Mouse (Mus musculus) limb, embryonic 10.5 days (tissue): ENCODE measurements at regions not wholly inside any gene's neighbourhood (a gene's known extent, or its start where the extent isn't known, plus 50 kb on each side); places are given as distances from the start of the nearest gene placed in this dataset.

Experiments
- DNase-seq: peaks from one replicate; pipeline ENCODE4 v3.0.0-alpha.2; 2017; ENCODE audit warnings: low spot score
- H3K27ac ChIP-seq: fragments of 300-500 bp; sonication (generic); 2 replicates; pipeline ENCODE4 v1.5.1; 2016; ENCODE audit warnings: mild to moderate bottlenecking
- H3K27me3 ChIP-seq: fragments of 300-500 bp; sonication (generic); 2 replicates; pipeline ENCODE4 v1.6.1; 2016; ENCODE audit warnings: low read depth, mild to moderate bottlenecking; ENCODE audit not compliant: poor library complexity, severe bottlenecking
- H3K36me3 ChIP-seq: fragments of 300-500 bp; sonication (generic); 2 replicates; pipeline ENCODE4 v1.6.1; 2016; ENCODE audit warnings: mild to moderate bottlenecking, moderate library complexity
- H3K4me1 ChIP-seq: fragments of 300-500 bp; sonication (generic); 2 replicates; pipeline ENCODE4 v1.6.1; 2016
- H3K4me3 ChIP-seq: fragments of 300-500 bp; sonication (generic); 2 replicates; pipeline ENCODE4 v1.5.1; 2016; ENCODE audit warnings: mild to moderate bottlenecking, moderate library complexity
- H3K9me3 ChIP-seq: fragments of 300-500 bp; sonication (generic); replicated peaks from 2 replicates; pipeline ENCODE4 v1.6.1; 2016; ENCODE audit warnings: mild to moderate bottlenecking
- WGBS: fragments of 180-500 bp; shearing (Covaris S2); methylation state at CpG from one replicate; pipeline ENCODE4 v1.1.7; 2016; 5-methylcytosine and 5-hydroxymethylcytosine counted together

DNA sequence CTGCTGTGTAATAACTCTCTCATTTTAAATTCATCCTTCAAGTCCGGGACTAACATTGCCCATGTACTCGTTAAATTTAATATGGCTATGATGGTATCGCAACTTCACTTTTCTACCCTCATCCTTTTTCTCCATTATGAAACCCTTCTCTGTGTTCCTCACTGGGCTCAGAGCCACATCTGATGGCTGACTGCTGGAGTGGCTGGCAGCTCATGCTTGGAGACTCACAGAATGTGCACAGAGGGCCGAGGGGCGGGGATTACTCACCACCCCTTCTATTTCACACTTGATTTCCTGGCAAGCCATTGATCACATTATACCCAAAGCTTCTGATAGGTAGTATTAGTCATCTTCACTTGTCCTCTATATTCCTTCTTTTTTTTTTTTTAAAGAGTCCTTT is 81.1 kb upstream of the Vwde start:
- DNase-seq: no peak
- no peaks in the 10 kb centered on the region for H3K27me3 ChIP-seq
- WGBS: 91% methylated on average over 5 of the region's 5 CpGs
- H3K36me3 ChIP-seq: no peaks in the 10 kb centered on the region
- H3K9me3 ChIP-seq: no peaks in the 10 kb centered on the region
- no peaks in the 10 kb centered on the region for H3K4me1 ChIP-seq
- H3K27ac ChIP-seq: no peak overlapping the region
- H3K4me3 ChIP-seq: no peak overlapping the region

DNA sequence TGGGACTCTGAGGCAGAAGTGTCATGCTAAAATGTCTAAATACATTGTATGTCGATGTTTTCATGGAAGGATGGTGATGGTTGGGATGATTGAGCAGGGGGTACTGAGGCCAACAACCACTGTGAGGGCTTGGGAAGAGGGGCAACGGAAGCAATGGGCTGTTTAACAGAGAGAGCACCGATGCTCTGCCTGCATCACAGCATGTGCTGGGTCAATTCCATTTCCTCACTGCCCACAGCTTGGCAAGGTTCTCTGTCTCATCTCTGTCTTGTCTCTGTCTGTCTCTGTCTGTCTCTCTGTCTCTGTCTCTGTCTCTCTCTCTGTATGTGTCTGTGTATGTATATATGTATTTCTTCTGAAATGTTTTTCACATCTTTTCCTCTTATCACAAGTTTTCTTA is 73.4 kb upstream of the Vwde start:
- no peak overlapping the region for H3K4me3 ChIP-seq
- no peak overlapping the region for H3K27ac ChIP-seq
- no peaks in the 10 kb centered on the region for H3K4me1 ChIP-seq
- H3K27me3 ChIP-seq: no peaks in the 10 kb centered on the region
- no peaks in the 10 kb centered on the region for H3K36me3 ChIP-seq
- WGBS: 89% methylated on average over 3 of the region's 3 CpGs
- H3K9me3 ChIP-seq: no peaks in the 10 kb centered on the region
- DNase-seq: no peak

DNA sequence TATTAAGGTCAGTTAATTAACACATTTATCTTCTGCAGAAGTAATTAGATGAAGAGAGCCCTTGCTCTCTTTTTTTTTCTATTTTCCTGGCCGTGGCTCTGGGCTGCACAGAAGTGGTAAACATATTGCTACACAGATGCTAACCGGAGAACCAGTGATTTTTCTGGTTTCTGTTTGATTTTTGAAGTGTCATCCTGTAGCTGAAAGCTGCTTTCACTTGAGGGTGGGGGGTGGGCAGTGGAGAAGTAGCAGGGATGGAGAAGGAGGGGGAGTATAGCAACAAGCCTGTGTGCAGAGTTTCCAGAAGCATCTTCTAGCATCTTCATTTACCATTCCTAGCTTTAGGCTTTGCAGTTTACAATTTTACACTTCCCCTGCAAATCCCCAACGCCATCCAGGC is 72.3 kb upstream of the Vwde start:
- H3K4me1 ChIP-seq: no peaks in the 10 kb centered on the region
- H3K27ac ChIP-seq: no peak overlapping the region
- no peak for DNase-seq
- no peaks in the 10 kb centered on the region for H3K9me3 ChIP-seq
- H3K27me3 ChIP-seq: no peaks in the 10 kb centered on the region
- WGBS: 79% methylated on average over 3 of the region's 3 CpGs
- H3K36me3 ChIP-seq: no peaks in the 10 kb centered on the region
- no peak overlapping the region for H3K4me3 ChIP-seq

DNA sequence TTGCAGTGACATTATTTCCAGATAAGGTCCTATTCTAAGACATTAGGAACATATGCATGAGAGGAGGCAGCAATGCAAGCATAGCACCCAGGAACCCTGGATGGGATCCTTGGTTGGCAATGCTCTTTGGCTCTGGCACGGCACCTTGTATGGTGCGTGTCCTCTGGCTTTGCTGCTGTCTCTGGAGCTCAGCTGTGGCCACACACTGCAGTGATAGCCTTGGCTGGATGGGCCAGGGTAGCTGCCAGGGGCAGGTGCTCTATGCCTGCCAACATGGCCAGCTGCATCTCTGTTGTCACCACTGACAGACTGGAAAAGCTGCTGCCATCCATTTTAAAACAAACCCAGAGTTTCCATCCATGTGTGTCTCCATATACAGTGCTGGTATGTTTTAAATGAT is 71.3 kb upstream of the Vwde start:
- Histone ChIP-seq H3K9me3 (no peaks in the 10 kb centered on the region), H3K27ac (no peak overlapping the region), H3K4me3 (no peak overlapping the region), H3K27me3 (no peaks in the 10 kb centered on the region), H3K36me3 (no peaks in the 10 kb centered on the region), H3K4me1 (no peaks in the 10 kb centered on the region)
- no peak for DNase-seq
- 87% methylated on average over 2 of the region's 2 CpGs for WGBS

DNA sequence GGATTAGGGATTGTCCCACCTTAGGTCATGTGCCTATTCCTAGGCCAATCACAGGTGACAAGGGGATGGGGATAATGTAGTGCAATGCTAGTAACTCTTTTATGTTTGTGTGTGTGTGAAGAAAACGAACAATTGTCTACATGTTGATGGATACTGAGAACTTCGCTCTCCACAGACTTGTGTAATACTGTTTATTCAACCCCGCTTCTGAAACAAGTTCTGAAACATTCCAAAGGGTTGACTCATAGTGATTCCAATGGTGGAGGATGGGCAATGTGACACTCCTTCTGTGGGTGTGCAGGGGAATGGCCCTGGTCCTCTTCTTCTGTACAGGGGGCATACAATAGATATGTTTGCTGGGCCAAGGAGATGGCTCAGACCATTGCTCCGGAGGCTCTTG is 69.6 kb upstream of the Vwde start:
- Histone ChIP-seq H3K27ac (no peak overlapping the region), H3K27me3 (no peaks in the 10 kb centered on the region), H3K9me3 (no peaks in the 10 kb centered on the region), H3K36me3 (no peaks in the 10 kb centered on the region), H3K4me1 (no peaks in the 10 kb centered on the region), H3K4me3 (no peak overlapping the region)
- WGBS: 88% methylated on average over 4 of the region's 4 CpGs
- no peak for DNase-seq

DNA sequence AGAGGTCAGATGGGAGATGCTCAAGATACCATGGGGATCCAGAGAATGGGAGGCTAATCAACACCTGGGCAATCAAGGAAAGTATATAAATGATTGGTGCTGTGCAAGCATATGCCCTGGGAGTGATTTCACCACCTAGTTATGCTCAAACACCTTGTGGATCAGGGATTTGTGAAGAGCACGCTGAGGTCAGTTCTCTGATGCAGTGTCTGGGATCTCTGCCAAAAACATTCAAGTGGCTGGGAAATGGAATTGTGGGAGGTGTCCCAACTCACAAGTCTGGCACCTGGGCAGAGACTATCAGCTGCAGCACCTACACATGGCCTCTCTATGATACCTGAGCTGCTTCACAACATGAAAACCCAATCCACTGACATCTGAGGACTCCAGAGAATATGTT is 63.7 kb upstream of the Vwde start:
- Histone ChIP-seq H3K36me3 (no peaks in the 10 kb centered on the region), H3K4me3 (no peak overlapping the region), H3K4me1 (no peaks in the 10 kb centered on the region), H3K27me3 (no peaks in the 10 kb centered on the region), H3K9me3 (no peaks in the 10 kb centered on the region), H3K27ac (no peak overlapping the region)
- WGBS: 86% methylated on average over 1 of the region's 1 CpGs
- DNase-seq: no peak

DNA sequence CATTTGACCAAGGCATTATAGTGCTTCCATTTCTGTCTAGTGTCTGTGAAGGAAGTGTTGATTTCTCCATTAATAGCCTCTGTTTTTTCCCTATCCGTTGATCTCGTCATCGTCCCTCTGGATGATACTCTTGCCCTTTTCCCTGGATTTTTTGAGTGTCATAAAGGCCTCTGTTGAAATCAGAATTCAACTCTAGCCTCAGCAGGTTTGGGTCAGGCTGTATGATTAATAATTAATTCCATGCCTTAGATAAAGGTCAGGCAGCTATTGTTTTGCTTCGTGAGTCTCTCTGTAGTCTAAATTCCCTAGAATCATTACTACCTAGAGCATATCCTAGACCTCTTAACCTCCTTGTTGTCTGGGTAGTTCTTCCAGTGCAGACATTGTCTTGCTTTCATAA is 63.0 kb upstream of the Vwde start:
- H3K4me1 ChIP-seq: no peaks in the 10 kb centered on the region
- no peak for DNase-seq
- H3K27me3 ChIP-seq: no peaks in the 10 kb centered on the region
- no peak overlapping the region for H3K27ac ChIP-seq
- WGBS: 89% methylated on average over 4 of the region's 4 CpGs
- H3K36me3 ChIP-seq: no peaks in the 10 kb centered on the region
- H3K9me3 ChIP-seq: no peaks in the 10 kb centered on the region
- no peak overlapping the region for H3K4me3 ChIP-seq

DNA sequence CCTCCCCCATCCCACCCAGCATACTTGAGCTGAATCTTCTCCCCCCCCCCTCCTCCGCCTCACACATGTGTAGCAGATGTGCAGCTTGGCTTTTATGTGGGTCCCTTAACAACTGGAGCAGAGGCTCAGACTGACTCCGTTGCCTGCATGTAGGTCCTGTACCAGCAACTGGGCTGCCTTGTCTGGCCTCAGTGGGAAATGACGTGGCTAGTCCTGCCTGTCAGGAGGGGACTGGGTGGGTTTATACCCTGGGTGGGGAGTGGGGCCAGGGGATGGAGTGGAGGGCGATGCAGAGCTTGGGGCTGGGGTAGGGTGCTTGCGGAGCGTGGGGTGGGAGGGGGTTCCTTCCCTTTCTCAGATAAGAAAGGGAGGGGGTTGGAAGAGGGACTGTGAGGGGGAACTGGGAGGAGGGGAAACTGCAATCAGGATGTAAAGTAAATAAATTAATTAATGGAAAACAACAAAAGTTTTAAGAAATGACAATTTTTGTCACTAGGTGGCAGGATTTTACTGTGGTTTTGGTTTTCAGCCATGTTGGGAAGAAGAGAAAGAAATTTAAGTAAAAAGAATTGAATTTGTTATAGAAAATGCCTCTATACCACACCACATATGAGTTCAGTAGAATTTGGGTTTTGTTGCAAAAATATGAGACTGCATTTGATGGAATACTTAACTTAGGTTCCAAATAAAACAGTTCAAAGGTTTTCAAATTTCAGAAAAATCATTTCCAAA is 61.9 kb upstream of the Vwde start:
- no peak overlapping the region for H3K4me3 ChIP-seq
- H3K36me3 ChIP-seq: no peaks in the 10 kb centered on the region
- no peaks in the 10 kb centered on the region for H3K9me3 ChIP-seq
- peak; percentile 32 for DNase-seq
- H3K4me1 ChIP-seq: no peaks in the 10 kb centered on the region
- no peaks in the 10 kb centered on the region for H3K27me3 ChIP-seq
- H3K27ac ChIP-seq: no peak overlapping the region
- WGBS: 56% methylated on average over 6 of the region's 6 CpGs

DNA sequence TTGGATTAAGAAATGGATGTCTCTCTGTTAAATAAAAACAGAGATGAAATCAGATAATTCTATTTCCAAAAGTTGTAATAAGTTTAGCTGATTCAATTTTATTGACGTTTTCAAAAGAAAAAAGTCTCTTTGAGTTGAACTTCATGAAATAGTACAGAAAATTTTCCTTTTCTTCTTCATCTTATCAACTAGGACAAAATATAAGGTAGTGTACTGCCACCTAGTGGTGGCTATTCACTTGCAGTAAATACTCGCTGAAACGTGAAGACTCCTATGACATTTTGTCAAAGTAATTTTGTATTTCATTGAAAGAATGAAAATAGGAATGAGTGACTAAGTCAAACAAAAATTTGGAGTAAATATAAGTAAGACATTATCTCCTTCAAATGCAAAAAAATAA is 56.1 kb upstream of the Vwde start:
- DNase-seq: no peak
- WGBS: 3% methylated on average over 3 of the region's 3 CpGs
- H3K4me3 ChIP-seq: no peak overlapping the region
- H3K36me3 ChIP-seq: no peaks in the 10 kb centered on the region
- H3K27ac ChIP-seq: no peak overlapping the region
- no peaks in the 10 kb centered on the region for H3K27me3 ChIP-seq
- H3K9me3 ChIP-seq: no peaks in the 10 kb centered on the region
- no peaks in the 10 kb centered on the region for H3K4me1 ChIP-seq
